Mouse (Mus musculus): ENCODE results near the gene Ascc3. TPM values are rescaled to one million over a fixed set of nuclear protein-coding genes. Genes with fewer than 3 reads are reported as not detected.

Ascc3 gene
- total RNA-seq, 2 experiments from 2014 or later: 27.7 to 27.8 TPM

GRCm38 (mm10) chr10:50890621-50891020 lies 298.2 kb downstream of the Ascc3 start:
- DNase-seq (ENCODE audit: extremely low spot score in 1 of 2, low spot score in 2 of 2): no peak
- intact Hi-C loops (cut with DNase I): loop anchor here (10.0 kb wide), 1 partner anchor 186 kb away; no protein-coding TSS in a partner anchor

DNA sequence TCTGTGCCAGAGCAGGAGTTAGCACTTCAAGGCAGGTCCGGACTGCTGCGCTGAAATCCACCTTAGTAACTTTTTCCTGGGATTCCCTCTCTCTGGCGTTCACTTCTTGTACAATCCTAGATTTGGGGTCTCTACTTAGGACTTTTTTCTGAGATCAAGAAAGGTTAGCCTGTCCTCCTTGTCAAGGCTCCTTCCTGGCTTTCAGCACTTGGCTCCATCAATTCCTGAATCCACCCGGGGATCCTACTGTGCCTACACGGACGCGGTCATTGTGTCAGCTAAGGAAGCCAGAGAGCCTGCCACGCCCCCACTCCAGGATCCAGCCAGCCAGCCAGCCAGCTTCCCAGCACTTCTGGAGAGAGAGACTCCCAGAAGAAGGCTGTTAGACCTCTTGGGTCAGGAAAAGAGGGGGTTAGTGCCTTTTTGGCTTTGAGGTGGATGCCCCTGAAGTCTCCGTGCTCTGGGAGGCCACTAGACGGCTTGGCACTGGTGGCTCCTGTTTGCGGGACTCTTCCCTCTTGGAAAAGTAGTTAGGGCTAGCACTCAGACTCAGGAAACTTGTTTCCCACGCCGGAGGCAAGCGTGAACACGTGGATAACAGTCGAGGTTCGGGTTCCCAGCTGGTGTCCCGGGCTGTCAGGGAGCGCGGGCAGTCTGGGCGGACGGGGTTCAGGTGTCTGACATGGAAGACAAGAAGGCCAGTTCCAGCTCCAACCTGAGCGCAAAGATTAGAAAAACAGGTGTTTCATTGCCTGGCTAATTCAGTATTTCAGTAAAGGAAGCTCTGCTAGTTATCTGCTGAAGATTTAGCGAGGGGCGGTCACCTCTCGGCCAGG lies 299.6 kb downstream of the Ascc3 start:
- intact Hi-C loops (cut with DNase I): loop anchor here (10.0 kb wide), 1 partner anchor 187 kb away; no protein-coding TSS in a partner anchor
- DNase-seq (ENCODE audit: extremely low spot score in 1 of 2, low spot score in 2 of 2): no peak

DNA sequence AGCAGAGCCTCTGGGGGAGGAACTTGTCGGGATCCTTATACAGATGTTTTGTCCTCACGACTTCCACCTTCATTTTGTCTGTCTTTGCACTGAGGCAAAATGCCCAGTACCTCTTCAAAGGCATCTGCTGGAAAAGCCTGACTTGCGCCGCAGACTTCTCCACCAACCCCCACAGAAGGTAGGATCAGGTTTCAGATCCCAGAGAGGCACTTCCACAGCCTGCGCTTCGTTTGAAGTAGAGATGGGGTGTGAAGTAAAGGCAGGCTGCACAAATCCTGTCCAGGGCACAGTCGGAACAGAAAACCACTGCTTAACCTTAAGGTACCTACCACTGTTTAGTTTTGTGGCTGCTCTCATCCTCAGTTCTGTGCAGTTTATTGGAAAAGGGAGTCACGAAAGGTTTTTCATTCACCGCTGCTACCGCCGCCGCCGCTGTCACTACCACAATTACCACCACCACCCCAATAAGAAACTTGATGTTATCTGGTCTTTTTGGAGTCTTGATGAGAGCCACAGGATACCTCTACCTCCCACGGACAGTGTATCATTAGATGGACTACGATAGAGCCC lies 300.4 kb downstream of the Ascc3 start:
- intact Hi-C loops (cut with DNase I): loop anchor here (10.0 kb wide), 1 partner anchor 188 kb away; no protein-coding TSS in a partner anchor
- no peak for DNase-seq (ENCODE audit: extremely low spot score in 1 of 2, low spot score in 2 of 2)

- no peak for DNase-seq (ENCODE audit: extremely low spot score in 1 of 2, low spot score in 2 of 2)
- intact Hi-C loops (cut with DNase I): loop anchor here (10.0 kb wide), 1 partner anchor 189 kb away; no protein-coding TSS in a partner anchor
Observed at GRCm38 (mm10) chr10:50893546-50893945, 301.1 kb downstream of the Ascc3 start.

DNA sequence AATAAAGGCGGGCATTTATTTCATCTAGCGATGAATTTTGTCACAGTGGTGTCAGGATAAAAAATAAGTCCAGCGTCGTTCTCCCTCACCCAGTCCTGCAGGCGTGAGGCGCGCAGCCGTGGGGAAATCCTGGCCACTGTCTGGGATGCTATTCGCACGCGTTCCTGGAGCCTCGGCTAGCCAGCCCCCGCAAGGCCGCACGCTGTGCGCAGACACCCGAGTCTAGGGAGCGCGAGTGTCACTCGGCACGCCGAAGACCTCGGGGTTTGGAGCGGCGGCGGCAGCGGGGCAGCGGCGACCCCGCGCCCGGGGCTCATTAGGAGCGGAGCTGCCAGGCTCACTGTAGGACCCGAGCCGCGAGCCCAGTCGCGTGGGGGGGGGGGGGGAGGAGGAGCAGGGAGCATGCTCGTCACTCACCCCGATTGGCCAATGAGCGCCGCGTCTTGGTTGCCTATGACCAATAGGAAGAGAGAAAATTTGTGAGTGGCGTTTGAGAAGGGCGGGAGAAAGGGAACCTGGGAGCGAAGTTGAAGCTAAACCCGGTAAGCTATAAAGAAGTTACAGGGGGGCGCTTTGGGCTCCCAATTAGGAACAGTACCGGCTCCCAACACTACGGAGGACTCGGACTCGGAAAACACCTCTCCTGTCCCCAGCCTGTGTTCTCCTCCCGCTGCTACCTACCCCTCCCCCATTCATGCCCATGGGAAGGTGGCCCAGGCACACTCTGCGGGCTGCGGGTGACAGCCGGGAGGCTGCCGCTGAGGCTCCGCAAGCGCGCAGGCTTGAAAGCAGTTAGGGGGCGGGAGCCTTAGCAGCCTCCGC lies 301.9 kb downstream of the Ascc3 start, which contains the start of gene Sim1:
Gene Sim1, plus strand, starts transcription at position 585 of the 822 bp plus-strand sequence.
- intact Hi-C loops (cut with DNase I): loop anchor here (10.0 kb wide), 1 partner anchor 190 kb away; no protein-coding TSS in a partner anchor
- DNase-seq (ENCODE audit: extremely low spot score in 1 of 2, low spot score in 2 of 2): peak in 1 of 2 experiments; percentile 63

DNA sequence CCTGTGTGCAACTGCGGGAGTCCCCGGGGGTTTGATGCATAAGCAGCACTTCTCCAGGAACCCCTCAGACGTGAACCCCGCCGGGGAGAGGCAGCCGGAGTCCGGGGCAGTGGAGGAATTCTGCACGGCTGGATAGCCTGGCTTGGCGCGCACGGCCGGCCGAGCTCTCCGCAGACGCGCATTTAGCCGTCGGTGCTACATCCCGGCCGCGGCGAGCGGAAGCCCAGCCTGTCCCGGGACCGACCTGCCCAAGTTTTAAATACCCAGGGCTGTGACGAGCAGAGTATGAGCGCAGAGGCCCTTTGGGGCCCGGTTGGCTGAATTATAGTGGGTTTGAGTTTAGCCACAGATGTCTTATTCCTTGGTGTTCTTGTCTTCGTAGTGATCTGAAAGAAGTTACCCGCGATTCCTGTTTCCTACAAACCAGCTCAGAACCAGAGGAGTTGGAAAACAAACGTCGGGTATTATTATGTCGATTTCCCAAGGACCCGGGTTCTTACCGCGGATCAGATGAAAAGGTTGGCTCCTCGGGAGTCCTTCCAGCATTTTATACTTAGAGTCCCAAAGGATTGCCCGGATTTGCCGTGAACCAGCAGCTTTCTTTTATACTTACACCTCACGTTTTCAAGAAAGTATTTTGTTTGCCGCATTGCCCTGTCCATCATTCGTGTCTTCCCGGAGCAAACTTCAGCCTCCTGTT lies 302.8 kb downstream of the Ascc3 start:
- intact Hi-C loops (cut with DNase I): loop anchor here (10.0 kb wide), 1 partner anchor 190 kb away; no protein-coding TSS in a partner anchor
- no peak for DNase-seq (ENCODE audit: extremely low spot score in 1 of 2, low spot score in 2 of 2)

- intact Hi-C loops (cut with DNase I): loop anchor here (10.0 kb wide), 1 partner anchor 191 kb away; no protein-coding TSS in a partner anchor
- no peak for DNase-seq (ENCODE audit: extremely low spot score in 1 of 2, low spot score in 2 of 2)
Observed at GRCm38 (mm10) chr10:50895881-50896766, 303.7 kb downstream of the Ascc3 start.

- intact Hi-C loops (cut with DNase I): loop anchor here (10.0 kb wide), 1 partner anchor 192 kb away; no protein-coding TSS in a partner anchor
- no peak for DNase-seq (ENCODE audit: extremely low spot score in 1 of 2, low spot score in 2 of 2)
Observed at GRCm38 (mm10) chr10:50896767-50897390, 304.4 kb downstream of the Ascc3 start.

- no peak for DNase-seq (ENCODE audit: extremely low spot score in 1 of 2, low spot score in 2 of 2)
- intact Hi-C loops (cut with DNase I): loop anchor here (10.0 kb wide), 1 partner anchor 193 kb away; no protein-coding TSS in a partner anchor
Observed at GRCm38 (mm10) chr10:50897530-50898471, 305.3 kb downstream of the Ascc3 start.

GRCm38 (mm10) chr10:50898621-50899020 lies 306.2 kb downstream of the Ascc3 start:
- intact Hi-C loops (cut with DNase I): loop anchor here (10.0 kb wide), 1 partner anchor 194 kb away; no protein-coding TSS in a partner anchor
- DNase-seq (ENCODE audit: extremely low spot score in 1 of 2, low spot score in 2 of 2): no peak

DNA sequence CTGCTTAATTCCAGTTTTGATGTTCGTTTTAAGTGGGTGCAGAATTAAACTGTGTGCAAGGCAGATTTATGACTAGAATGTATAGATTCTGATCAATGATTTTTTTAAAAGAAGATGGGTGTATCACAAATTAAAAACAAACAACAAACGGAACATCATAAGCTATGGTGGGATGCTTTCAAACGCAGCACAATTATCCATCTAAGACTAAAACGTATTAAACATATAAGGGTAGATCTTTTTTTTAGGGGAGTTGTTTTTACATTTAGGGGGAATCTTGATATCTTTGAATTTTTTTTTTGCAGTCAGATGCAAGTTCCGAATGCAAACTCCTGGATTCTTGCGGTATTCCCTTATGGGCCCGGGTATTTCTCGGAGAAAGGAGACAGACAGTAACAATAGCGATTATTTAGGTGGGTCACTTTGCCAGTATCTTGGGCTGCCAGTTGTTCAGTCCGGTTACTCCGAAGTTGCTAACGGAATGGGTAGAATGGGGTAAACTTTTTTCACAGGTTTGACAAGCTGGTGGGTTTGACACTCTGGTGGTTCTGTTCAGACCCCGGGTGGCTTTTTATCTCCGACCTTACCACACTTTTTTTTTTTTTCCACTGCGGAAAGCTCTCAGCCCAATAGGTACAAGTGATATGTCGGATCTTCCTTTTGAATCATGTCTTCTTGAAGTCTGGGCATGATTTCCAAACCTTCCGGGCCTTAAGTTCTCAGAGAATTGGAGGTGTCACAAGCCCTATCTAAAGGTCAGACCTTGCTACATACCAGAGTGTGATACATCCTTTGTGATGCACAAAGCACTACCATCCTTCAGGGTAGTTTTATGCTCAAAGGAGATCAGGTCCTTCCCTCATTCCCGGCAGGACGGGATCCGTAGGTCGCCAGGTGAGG lies 307.6 kb downstream of the Ascc3 start:
- intact Hi-C loops (cut with DNase I): loop anchor here (5.0 to 10.0 kb wide), 4 partner anchors 195 to 1127 kb away; no protein-coding TSS in a partner anchor
- DNase-seq (ENCODE audit: extremely low spot score in 1 of 2, low spot score in 2 of 2): no peak

Measured in left cerebral cortex, postnatal 10 days (tissue).